Mouse (Mus musculus) G1E-ER4 (cell line): ENCODE results near the gene Slc7a10. TPM values are rescaled to one million over a fixed set of nuclear protein-coding genes. Genes with fewer than 3 reads are reported as not detected.

ENCODE experiments used
- GATA1 ChIP-seq: IDR thresholded peaks from one replicate; pipeline ENCODE4 v1.8.0; 2012; ENCODE audit warnings: low read length, inconsistent platforms
- polyA plus RNA-seq: library from polyadenylated mRNA; stranded (reverse); fragments of >175 nt; gene quantifications from 2 replicates; pipeline ENCODE4 v1.2.3, GENCODE M21; 2012

Slc7a10 gene
- polyA plus RNA-seq, result not detected in 2 replicates

DNA sequence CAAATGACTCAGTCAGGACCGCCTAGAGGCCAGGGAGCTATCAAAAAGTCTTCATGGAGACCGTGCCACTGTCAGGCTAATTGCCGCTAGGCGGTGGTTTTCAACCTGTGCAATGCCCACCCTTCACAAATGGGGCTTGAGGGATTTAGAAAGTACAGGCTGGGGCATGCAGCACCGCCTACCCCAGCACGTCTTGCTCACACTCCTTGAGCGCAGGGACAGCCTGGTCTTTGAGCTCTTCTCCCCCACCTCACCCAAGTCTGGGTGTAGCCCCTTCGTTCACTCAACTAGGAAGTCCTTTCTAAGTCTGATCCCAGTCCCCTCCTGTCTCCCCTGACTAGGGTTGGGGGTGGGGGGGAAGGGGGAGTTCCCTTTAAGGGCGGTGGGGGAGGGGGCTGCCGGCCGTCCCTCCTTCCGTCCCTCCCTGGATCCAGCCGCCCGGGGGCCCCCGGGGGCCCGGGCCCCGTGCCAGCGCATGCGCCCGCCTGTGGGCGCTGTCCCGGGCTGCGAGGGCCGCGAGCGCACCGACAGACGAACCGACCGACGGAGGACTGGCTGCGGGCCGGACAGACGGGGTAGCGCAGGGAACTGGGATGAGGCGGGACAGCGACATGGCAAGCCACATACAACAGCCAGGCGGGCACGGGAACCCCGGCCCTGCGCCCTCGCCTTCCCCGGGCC, at the start of gene Slc7a10:
Slc7a10 (plus strand) TSS at position 497 of the 681 bp plus-strand sequence.
- no peak for TF ChIP-seq GATA1

DNA sequence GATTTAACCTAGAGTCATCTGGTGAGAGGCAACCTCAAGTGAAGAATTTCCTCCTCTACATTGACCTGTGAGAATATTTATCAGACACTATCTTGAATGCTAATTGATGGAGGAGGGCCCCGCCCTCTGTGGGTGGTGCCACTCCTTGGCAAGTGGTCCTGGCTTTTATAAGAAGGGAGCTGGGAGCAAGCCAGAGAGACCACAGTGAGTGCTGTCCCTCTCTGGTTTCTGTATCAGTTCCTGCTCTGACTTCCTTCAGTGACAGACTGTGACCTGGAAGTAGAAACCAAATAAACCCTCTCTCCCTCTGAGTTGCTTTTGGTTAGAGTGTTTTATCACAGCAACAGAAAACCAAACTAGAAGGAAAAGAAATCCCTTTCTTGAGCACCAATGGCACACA, 48.7 kb upstream of the Slc7a10 start:
- TF ChIP-seq GATA1, result no peak

DNA sequence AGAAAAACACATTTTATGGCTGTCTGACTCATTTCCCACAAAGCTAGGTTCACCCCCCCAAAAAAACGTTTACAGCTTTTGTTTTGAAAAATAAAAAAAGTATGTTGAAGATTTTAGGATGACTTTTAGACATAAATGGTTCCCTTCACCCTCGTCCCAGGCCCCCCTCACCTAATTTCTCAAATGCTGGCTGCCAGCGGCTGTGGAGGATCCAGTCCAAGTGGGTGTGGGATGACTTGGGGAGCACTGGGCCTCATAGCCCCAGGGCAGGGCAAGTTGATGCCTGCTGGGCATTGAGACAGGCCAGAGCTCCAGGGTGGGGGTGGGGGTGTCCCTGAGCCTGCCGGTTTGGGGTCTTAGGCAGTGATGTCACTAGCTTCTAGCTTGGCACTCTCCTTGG, 47.7 kb upstream of the Slc7a10 start:
- TF ChIP-seq GATA1, result no peak

- TF ChIP-seq GATA1, result no peak
These were observed 46.3 kb upstream of the Slc7a10 start for GRCm38 (mm10) chr7:35139880-35140279.

DNA sequence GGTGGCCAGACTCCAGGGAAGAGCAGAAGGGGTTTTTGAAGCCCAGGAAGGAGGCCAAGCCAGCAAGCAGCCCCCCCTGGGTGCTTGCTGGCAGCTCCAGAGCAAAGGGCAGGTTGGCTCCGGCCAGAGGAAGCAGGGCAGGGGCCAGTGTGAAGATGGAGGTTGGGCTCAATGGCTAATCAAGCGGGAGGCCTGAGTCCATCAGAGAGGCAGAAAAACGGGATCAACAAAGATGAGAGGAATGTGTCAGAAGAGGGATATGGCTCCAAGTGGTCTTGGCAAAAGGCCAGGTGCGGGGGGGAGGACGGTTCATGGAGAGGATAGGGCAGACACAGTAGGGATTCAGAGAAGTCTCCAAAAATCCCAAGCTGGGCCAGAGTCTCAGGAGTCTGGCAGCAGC, 44.7 kb upstream of the Slc7a10 start:
- no peak for TF ChIP-seq GATA1

DNA sequence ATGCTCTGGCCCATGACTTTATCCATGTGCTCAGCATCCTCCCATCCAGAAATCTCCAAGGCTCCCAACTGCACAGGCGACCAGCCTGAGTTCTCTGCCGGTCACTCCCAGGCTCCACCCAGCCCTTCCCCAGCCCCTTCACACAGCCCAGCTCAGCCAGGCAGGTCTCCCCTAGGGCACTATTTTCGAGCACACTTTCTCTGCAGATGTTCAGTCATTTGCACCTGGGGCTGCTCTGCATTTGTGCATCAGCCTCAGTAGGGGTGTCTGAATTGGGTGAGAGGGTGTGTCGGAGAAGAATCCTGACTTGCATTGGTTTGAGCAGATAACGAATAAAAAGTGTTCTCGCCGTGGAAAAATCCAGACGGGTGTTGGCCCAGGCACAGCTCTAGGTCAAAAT, 43.7 kb upstream of the Slc7a10 start:
- TF ChIP-seq GATA1, result no peak

DNA sequence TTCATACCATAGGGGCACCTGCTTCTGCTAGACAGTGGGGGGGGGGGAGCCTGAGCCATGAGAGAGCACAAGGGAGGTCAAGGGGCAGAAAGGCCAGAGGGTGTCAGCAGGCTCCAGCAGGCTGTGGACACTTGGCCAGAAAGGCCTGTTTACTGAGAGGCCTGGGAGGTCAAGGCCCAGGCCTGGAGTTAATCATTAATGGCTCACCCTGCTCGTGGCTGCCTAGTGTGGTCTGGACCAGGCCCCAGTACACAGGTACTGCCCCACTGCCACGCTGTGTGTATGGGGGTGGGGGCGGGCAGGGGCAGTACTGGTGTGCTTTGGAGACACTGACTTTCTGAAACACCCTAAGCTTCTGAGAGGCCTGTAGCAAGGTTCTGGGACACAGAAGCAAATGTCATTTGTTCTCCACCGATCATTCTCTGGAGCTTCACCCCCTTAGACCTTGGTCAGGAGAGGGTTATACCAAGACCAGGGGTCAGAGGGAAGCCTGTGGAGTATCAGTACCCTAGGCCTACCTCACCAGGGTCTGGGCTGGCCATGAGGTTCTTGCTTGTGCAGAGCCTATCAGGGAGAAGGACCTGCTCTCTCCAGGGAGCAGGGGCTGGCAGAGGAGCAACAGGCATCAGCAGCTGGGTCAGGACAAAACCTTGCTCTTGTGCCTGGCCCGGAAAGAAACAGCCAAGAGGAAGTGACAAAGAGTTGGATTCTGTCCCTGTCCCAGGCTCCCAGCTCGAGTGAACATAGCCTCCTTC, 42.1 kb upstream of the Slc7a10 start:
- TF ChIP-seq GATA1, result no peak

DNA sequence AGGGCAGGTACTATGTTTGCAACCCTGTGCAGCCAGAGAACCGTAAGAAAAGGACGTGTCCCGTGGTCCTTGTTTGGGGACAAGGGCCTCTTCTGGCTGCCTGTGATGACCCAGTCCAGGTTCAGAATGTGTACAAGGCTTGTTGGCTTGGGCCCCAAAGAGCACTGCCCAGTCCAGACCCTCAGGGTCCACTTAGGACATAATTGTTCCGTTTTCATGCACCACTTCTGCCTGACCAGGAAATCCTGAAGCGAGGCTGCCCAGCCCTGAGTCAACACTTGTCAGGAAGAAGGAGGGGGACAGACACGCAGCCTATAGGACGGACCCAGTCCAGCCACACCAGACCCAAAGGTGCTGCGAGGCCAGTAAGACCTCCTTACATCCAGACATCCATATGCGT, 41.1 kb upstream of the Slc7a10 start:
- TF ChIP-seq GATA1, result no peak

DNA sequence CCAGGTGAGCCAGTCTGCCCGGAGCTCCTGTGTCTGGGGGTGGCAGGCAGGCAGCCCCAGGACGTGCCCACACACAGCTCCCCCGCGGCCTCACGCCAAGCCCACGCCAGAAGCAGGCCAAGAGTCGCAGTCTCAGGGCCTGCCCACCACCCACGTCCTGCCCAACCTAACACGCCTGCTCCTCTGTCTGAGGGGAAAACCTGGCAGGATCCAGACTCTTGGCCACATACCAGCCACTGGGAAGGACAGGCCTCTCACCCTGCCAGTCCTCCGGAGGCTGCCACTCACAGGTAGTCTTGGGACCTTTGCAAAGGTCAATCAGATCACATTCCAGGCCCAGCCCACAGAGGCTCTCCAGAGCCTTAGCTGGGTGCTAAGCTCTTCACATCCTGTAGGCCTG, 39.9 kb upstream of the Slc7a10 start:
- TF ChIP-seq GATA1, result no peak

- TF ChIP-seq GATA1, result no peak
These were observed 36.4 kb upstream of the Slc7a10 start for GRCm38 (mm10) chr7:35149616-35150433.

- TF ChIP-seq GATA1, result no peak
These were observed 35.3 kb upstream of the Slc7a10 start for GRCm38 (mm10) chr7:35150860-35151259.

- TF ChIP-seq GATA1, result no peak
These were observed 31.7 kb upstream of the Slc7a10 start for GRCm38 (mm10) chr7:35154449-35154848.

DNA sequence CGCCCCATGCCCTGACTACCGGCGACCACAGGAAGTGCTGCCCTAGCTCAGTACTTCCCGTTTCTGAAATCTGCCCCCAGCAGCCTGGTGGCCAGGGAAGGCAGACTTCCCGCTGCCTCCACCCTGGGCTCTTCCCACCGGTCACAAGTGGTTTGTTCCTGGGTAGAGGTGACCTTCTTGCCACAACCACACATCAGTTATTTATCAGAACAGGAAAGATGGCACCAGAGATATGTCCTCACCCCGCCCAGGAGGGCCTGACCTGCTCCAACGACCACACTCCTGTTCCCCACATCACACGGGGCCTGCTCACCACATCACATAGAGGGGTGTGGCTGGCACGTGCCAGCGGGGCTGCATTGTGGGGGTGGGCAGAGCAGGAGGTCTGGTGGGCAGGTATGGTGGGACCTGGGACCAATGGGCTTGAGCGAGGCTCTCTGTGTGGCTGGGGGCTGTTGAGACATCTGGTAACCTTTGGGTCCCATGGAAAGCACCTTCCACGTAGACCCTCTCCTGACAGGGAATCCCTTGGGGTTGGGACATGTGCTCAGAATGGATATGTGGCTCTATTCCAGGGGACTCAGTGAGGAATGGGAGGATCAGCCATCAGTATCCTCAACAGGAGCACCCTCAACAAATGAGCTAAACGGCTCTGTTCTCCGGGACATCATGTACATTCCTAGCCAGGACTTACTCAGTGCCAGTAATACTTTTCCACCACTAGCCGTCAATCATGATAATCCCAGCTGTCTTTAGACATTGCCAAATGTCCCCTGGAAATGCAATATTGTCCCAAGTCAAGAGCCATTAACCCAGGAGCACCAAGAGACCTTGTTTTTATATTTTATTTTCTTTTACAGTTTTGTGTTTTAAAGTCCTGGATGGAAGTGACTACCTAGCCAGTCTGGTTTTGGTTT, 29.4 kb upstream of the Slc7a10 start:
- no peak for TF ChIP-seq GATA1

- TF ChIP-seq GATA1, result no peak
These were observed 28.7 kb upstream of the Slc7a10 start for GRCm38 (mm10) chr7:35157512-35157911.

DNA sequence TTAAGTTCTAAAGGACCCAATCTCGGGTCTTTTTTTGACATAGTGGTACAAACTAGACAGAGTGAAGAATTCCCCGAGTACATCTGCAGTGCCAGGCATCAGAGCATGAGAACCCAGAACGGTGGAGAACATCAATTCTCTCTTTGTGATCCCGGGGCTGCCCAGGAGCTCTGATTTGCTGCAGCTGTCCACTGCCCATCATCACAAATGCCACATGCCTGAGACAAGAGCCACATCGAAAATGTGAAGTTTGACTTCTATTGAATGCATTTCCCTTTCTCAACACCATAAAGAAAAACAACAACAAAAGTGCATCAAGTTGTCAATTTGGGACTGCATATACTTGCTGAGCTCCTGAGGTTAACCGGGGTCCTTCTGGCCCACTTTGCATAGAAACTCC, 23.7 kb upstream of the Slc7a10 start:
- TF ChIP-seq GATA1, result no peak
